Mouse (Mus musculus): ENCODE data around the gene Esyt3. TPM values are rescaled to one million over a fixed set of nuclear protein-coding genes. Genes with fewer than 3 reads are reported as not detected.
A peak's percentile ranks its signal among the peaks of the same experiment; 100 is the strongest.

Esyt3 gene
- polyA plus RNA-seq, 1 experiment from 2014 or later: 0.42 TPM

- ATAC-seq (replicated peaks; ENCODE audit: low FRiP score, low read depth) (no peak), DNase-seq (ENCODE audit: low spot score) (no peak)
- Histone ChIP-seq H3K27me3 (ENCODE audit: insufficient read depth, low read length) (peaks cover 22% of the 10 kb centered on the region), H3K4me1 (replicated peaks; ENCODE audit: insufficient read depth, low read length) (0 out of 2 replicates have a peak, but pooled peaks cover 8% of the 10 kb centered on the region), H3K9ac (ENCODE audit: low read depth, low read length) (no peak overlapping the region), H3K36me3 (ENCODE audit: insufficient read depth, low read length) (no peaks in the 10 kb centered on the region), H3K4me2 (ENCODE audit: low read length) (no peak overlapping the region), H3K27ac (no peak overlapping the region), H3K9me3 (replicated peaks; ENCODE audit: low read length) (no peaks in the 10 kb centered on the region), H3K4me3 (replicated peaks; ENCODE audit: low read depth, low read length) (no peak overlapping the region)
- TF ChIP-seq CTCF (IDR thresholded peaks at IDR 0.05; ENCODE audit: low read depth): no peak
- WGBS: 86% methylated on average over 15 of the region's 15 CpGs
Measured at GRCm38 (mm10) chr9:99359012-99359411, 655 bp upstream of the Esyt3 start.

- peaks cover 22% of the 10 kb centered on the region for H3K27me3 ChIP-seq (ENCODE audit: insufficient read depth, low read length)
- ATAC-seq (replicated peaks; ENCODE audit: low FRiP score, low read depth): 0 out of 2 replicates have a peak, but pooled peaks have one; percentile 19
Measured at GRCm38 (mm10) chr9:99357561-99357920, 816 bp downstream of the Esyt3 start.

GRCm38 (mm10) chr9:99355971-99356370 lies 2.4 kb downstream of the Esyt3 start:
- H3K9ac ChIP-seq (ENCODE audit: low read depth, low read length): no peak overlapping the region
- H3K4me2 ChIP-seq (ENCODE audit: low read length): no peak overlapping the region
- no peak overlapping the region for H3K27ac ChIP-seq
- ATAC-seq (replicated peaks; ENCODE audit: low FRiP score, low read depth) (no peak), DNase-seq (ENCODE audit: low spot score) (no peak)
- no peaks in the 10 kb centered on the region for H3K36me3 ChIP-seq (ENCODE audit: insufficient read depth, low read length)
- WGBS: 38% methylated on average over 5 of the region's 5 CpGs
- 0 out of 2 replicates have a peak, but pooled peaks cover 8% of the 10 kb centered on the region for H3K4me1 ChIP-seq (replicated peaks; ENCODE audit: insufficient read depth, low read length)
- H3K4me3 ChIP-seq (replicated peaks; ENCODE audit: low read depth, low read length): no peak overlapping the region
- H3K27me3 ChIP-seq (ENCODE audit: insufficient read depth, low read length): peaks cover 22% of the 10 kb centered on the region
- no peak for TF ChIP-seq CTCF (IDR thresholded peaks at IDR 0.05; ENCODE audit: low read depth)
- no peaks in the 10 kb centered on the region for H3K9me3 ChIP-seq (replicated peaks; ENCODE audit: low read length)

More at GRCm38 (mm10) chr9:99357561-99357920, 816 bp downstream of the Esyt3 start:
- TF ChIP-seq CTCF (IDR thresholded peaks at IDR 0.05; ENCODE audit: low read depth): no peak
- H3K27ac ChIP-seq: no peak overlapping the region
- H3K4me2 ChIP-seq (ENCODE audit: low read length): peak overlapping the region; percentile 74
- 4% methylated on average over 19 of the region's 19 CpGs for WGBS
- 0 out of 2 replicates have a peak, but pooled peaks cover 8% of the 10 kb centered on the region for H3K4me1 ChIP-seq (replicated peaks; ENCODE audit: insufficient read depth, low read length)
- DNase-seq (ENCODE audit: low spot score): peak; percentile 6
- no peaks in the 10 kb centered on the region for H3K36me3 ChIP-seq (ENCODE audit: insufficient read depth, low read length)
- H3K4me3 ChIP-seq (replicated peaks; ENCODE audit: low read depth, low read length): peak overlapping the region; percentile 37
- no peaks in the 10 kb centered on the region for H3K9me3 ChIP-seq (replicated peaks; ENCODE audit: low read length)
- no peak overlapping the region for H3K9ac ChIP-seq (ENCODE audit: low read depth, low read length)

- no peak overlapping the region for H3K27ac ChIP-seq
- no peaks in the 10 kb centered on the region for H3K9me3 ChIP-seq (replicated peaks; ENCODE audit: low read length)
- no peak for ATAC-seq (replicated peaks; ENCODE audit: low FRiP score, low read depth)
- no peaks in the 10 kb centered on the region for H3K36me3 ChIP-seq (ENCODE audit: insufficient read depth, low read length)
- no peak overlapping the region for H3K4me3 ChIP-seq (replicated peaks; ENCODE audit: low read depth, low read length)
- H3K4me1 ChIP-seq (replicated peaks; ENCODE audit: insufficient read depth, low read length): 0 out of 2 replicates have a peak, but pooled peaks cover 8% of the 10 kb centered on the region
- H3K27me3 ChIP-seq (ENCODE audit: insufficient read depth, low read length): peaks cover 22% of the 10 kb centered on the region
- H3K4me2 ChIP-seq (ENCODE audit: low read length): no peak overlapping the region
- no peak for TF ChIP-seq CTCF (IDR thresholded peaks at IDR 0.05; ENCODE audit: low read depth)
- no peak overlapping the region for H3K9ac ChIP-seq (ENCODE audit: low read depth, low read length)
- no peak for DNase-seq (ENCODE audit: low spot score)
- WGBS: 68% methylated on average over 5 of the region's 5 CpGs
Measured at GRCm38 (mm10) chr9:99354796-99355195, 3.6 kb downstream of the Esyt3 start.

- DNase-seq (ENCODE audit: low spot score): no peak
- H3K4me1 ChIP-seq (replicated peaks; ENCODE audit: insufficient read depth, low read length): 0 out of 2 replicates have a peak, but pooled peaks cover 8% of the 10 kb centered on the region
- no peak overlapping the region for H3K27ac ChIP-seq
- WGBS: 69% methylated on average over 6 of the region's 6 CpGs
- peaks cover 17% of the 10 kb centered on the region for H3K27me3 ChIP-seq (ENCODE audit: insufficient read depth, low read length)
- H3K4me2 ChIP-seq (ENCODE audit: low read length): no peak overlapping the region
- H3K4me3 ChIP-seq (replicated peaks; ENCODE audit: low read depth, low read length): no peak overlapping the region
- no peak for ATAC-seq (replicated peaks; ENCODE audit: low FRiP score, low read depth)
- H3K36me3 ChIP-seq (ENCODE audit: insufficient read depth, low read length): no peaks in the 10 kb centered on the region
- no peak for TF ChIP-seq CTCF (IDR thresholded peaks at IDR 0.05; ENCODE audit: low read depth)
- H3K9ac ChIP-seq (ENCODE audit: low read depth, low read length): no peak overlapping the region
- no peaks in the 10 kb centered on the region for H3K9me3 ChIP-seq (replicated peaks; ENCODE audit: low read length)
Measured at GRCm38 (mm10) chr9:99353390-99353789, 5.0 kb downstream of the Esyt3 start.

GRCm38 (mm10) chr9:99352964-99353363 lies 5.4 kb downstream of the Esyt3 start:
- no peaks in the 10 kb centered on the region for H3K9me3 ChIP-seq (replicated peaks; ENCODE audit: low read length)
- no peak for DNase-seq (ENCODE audit: low spot score)
- no peak overlapping the region for H3K9ac ChIP-seq (ENCODE audit: low read depth, low read length)
- no peak for TF ChIP-seq CTCF (IDR thresholded peaks at IDR 0.05; ENCODE audit: low read depth)
- 65% methylated on average over 4 of the region's 4 CpGs for WGBS
- H3K27ac ChIP-seq: no peak overlapping the region
- ATAC-seq (replicated peaks; ENCODE audit: low FRiP score, low read depth): no peak
- H3K27me3 ChIP-seq (ENCODE audit: insufficient read depth, low read length): peaks cover 13% of the 10 kb centered on the region
- H3K36me3 ChIP-seq (ENCODE audit: insufficient read depth, low read length): no peaks in the 10 kb centered on the region
- no peak overlapping the region for H3K4me2 ChIP-seq (ENCODE audit: low read length)
- no peak overlapping the region for H3K4me3 ChIP-seq (replicated peaks; ENCODE audit: low read depth, low read length)
- H3K4me1 ChIP-seq (replicated peaks; ENCODE audit: insufficient read depth, low read length): 0 out of 2 replicates have a peak, but pooled peaks cover 6% of the 10 kb centered on the region

GRCm38 (mm10) chr9:99345351-99345792 lies 13.0 kb downstream of the Esyt3 start:
- Histone ChIP-seq H3K4me2 (ENCODE audit: low read length) (no peak overlapping the region), H3K27ac (no peak overlapping the region), H3K4me3 (replicated peaks; ENCODE audit: low read depth, low read length) (no peak overlapping the region), H3K4me1 (replicated peaks; ENCODE audit: insufficient read depth, low read length) (no peaks in the 10 kb centered on the region), H3K9me3 (replicated peaks; ENCODE audit: low read length) (no peaks in the 10 kb centered on the region), H3K9ac (ENCODE audit: low read depth, low read length) (no peak overlapping the region), H3K27me3 (ENCODE audit: insufficient read depth, low read length) (no peaks in the 10 kb centered on the region), H3K36me3 (ENCODE audit: insufficient read depth, low read length) (no peaks in the 10 kb centered on the region)
- WGBS: 25% methylated on average over 4 of the region's 4 CpGs
- TF ChIP-seq CTCF (IDR thresholded peaks at IDR 0.05; ENCODE audit: low read depth): no peak
- no peak for DNase-seq (ENCODE audit: low spot score)
- no peak for ATAC-seq (replicated peaks; ENCODE audit: low FRiP score, low read depth)
